Mouse (Mus musculus) MEL (cell line): ENCODE measurements around the gene Vgf. TPM values are rescaled to one million over a fixed set of nuclear protein-coding genes. Genes with fewer than 3 reads are reported as not detected.

Experiments
- DNase-seq: peaks from one replicate; pipeline ENCODE4 v3.0.0; 2011; ENCODE audit warnings: low read depth, low spot score
- H3K27ac ChIP-seq: 2 replicates; pipeline ENCODE4 v1.5.1; 2012; ENCODE audit warnings: low read depth, mild to moderate bottlenecking, control low read depth, low read length, moderate library complexity; ENCODE audit not compliant: control insufficient read depth
- H3K27me3 ChIP-seq, 2 experiments: fragments of 150-350 bp in 1 of 2; sonication (generic) in 1 of 2; 2 replicates each; pipeline ENCODE4 v1.6.1; 2012; ENCODE audit warnings: low read length in 2 of 2, mild to moderate bottlenecking in 2 of 2, improper control_type of control experiment in 1 of 2, moderate library complexity in 1 of 2; ENCODE audit not compliant: insufficient read depth in 2 of 2, control insufficient read depth in 1 of 2
- H3K36me3 ChIP-seq, 2 experiments: 2 replicates each; pipeline ENCODE4 v1.6.1; 2012 to 2014; ENCODE audit warnings: low read length in 2 of 2, improper control_type of control experiment in 1 of 2, inconsistent platforms in 1 of 2, mild to moderate bottlenecking in 1 of 2; ENCODE audit not compliant: insufficient read depth in 2 of 2, control insufficient read depth in 1 of 2
- H3K4me1 ChIP-seq, 2 experiments: fragments of 150-350 bp in 1 of 2; sonication (generic) in 1 of 2; 2 replicates each; pipeline ENCODE4 v1.6.1; 2012; ENCODE audit warnings: low read length in 2 of 2, improper control_type of control experiment in 1 of 2, mild to moderate bottlenecking in 1 of 2; ENCODE audit not compliant: insufficient read depth in 2 of 2, control insufficient read depth in 1 of 2
- H3K4me3 ChIP-seq, 2 experiments: fragments of 150-350 bp in 1 of 2; sonication (generic) in 1 of 2; 2 replicates each; pipeline ENCODE4 v1.5.1; 2012; ENCODE audit warnings: low read depth in 2 of 2, low read length in 2 of 2, mild to moderate bottlenecking in 2 of 2, moderate library complexity in 2 of 2, control low read depth in 1 of 2, improper control_type of control experiment in 1 of 2; ENCODE audit not compliant: control insufficient read depth in 1 of 2, insufficient read depth in 1 of 2
- H3K79me2 ChIP-seq: 2 replicates; pipeline ENCODE4 v1.6.1; 2012; ENCODE audit warnings: mild to moderate bottlenecking, low read length, moderate library complexity; ENCODE audit not compliant: control insufficient read depth, poor library complexity, insufficient read depth
- H3K9ac ChIP-seq: 2 replicates; pipeline ENCODE4 v1.6.1; 2012; ENCODE audit warnings: low read depth, mild to moderate bottlenecking, control low read depth, low read length, moderate library complexity; ENCODE audit not compliant: control insufficient read depth, poor library complexity, severe bottlenecking
- H3K9me3 ChIP-seq: fragments of 150-350 bp; sonication (generic); replicated peaks from 2 replicates; pipeline ENCODE4 v1.6.1; 2012; ENCODE audit warnings: mild to moderate bottlenecking, low read length, improper control_type of control experiment, moderate library complexity; ENCODE audit not compliant: insufficient read depth
- BHLHE40 ChIP-seq: IDR thresholded peaks from 2 replicates; pipeline ENCODE4 v1.6.1; 2012; ENCODE audit warnings: low read depth, mild to moderate bottlenecking, inconsistent platforms, low read length, improper control_type of control experiment, borderline replicate concordance
- CHD2 ChIP-seq: IDR thresholded peaks from 2 replicates; pipeline ENCODE4 v1.6.1; 2011; ENCODE audit warnings: low read length, improper control_type of control experiment
- ELF1 ChIP-seq: IDR thresholded peaks from 2 replicates; pipeline ENCODE4 v1.6.1; 2014; ENCODE audit warnings: low read depth, mild to moderate bottlenecking, inconsistent platforms, low read length, improper control_type of control experiment, moderate library complexity
- EP300 ChIP-seq, 2 experiments: IDR thresholded peaks; 2 replicates each; pipeline ENCODE4 v1.6.1; 2011; ENCODE audit warnings: improper control_type of control experiment in 2 of 2, low read length in 2 of 2, low read depth in 1 of 2, mild to moderate bottlenecking in 1 of 2
- ETS1 ChIP-seq: IDR thresholded peaks from 2 replicates; pipeline ENCODE4 v1.6.1; 2012; ENCODE audit warnings: low read depth, mild to moderate bottlenecking, inconsistent platforms, low read length, improper control_type of control experiment, moderate library complexity
- GABPA ChIP-seq: IDR thresholded peaks from 2 replicates; pipeline ENCODE4 v1.6.1; 2012; ENCODE audit warnings: low read depth, mild to moderate bottlenecking, inconsistent platforms, low read length, improper control_type of control experiment, moderate library complexity
- HCFC1 ChIP-seq: IDR thresholded peaks from 2 replicates; pipeline ENCODE4 v1.6.1; 2012; ENCODE audit warnings: low read depth, mild to moderate bottlenecking, inconsistent platforms, low read length, improper control_type of control experiment, moderate library complexity
- JUND ChIP-seq: IDR thresholded peaks from 2 replicates; pipeline ENCODE4 v1.6.1; 2011; ENCODE audit warnings: low read depth, mild to moderate bottlenecking, improper control_type of control experiment, low read length
- KAT2A ChIP-seq: conservative IDR thresholded peaks from 2 replicates; pipeline ENCODE4 v1.6.1; 2012; ENCODE audit warnings: low read depth, low read length, improper control_type of control experiment, inconsistent platforms
- MAFK ChIP-seq: IDR thresholded peaks from 2 replicates; pipeline ENCODE4 v1.6.1; 2011; ENCODE audit warnings: low read depth, mild to moderate bottlenecking, low read length, improper control_type of control experiment, borderline replicate concordance
- MAX ChIP-seq: IDR thresholded peaks from 2 replicates; pipeline ENCODE4 v1.6.1; 2011; ENCODE audit warnings: low read length, improper control_type of control experiment
- MAZ ChIP-seq: IDR thresholded peaks from 2 replicates; pipeline ENCODE4 v1.6.1; 2012; ENCODE audit warnings: low read depth, mild to moderate bottlenecking, inconsistent platforms, low read length, improper control_type of control experiment
- MEF2A ChIP-seq: IDR thresholded peaks from 2 replicates; pipeline ENCODE4 v1.6.1; 2014; ENCODE audit warnings: low read depth, mild to moderate bottlenecking, inconsistent platforms, low read length, improper control_type of control experiment; ENCODE audit not compliant: poor library complexity, insufficient replicate concordance, severe bottlenecking; ENCODE audit errors: extremely low read depth
- MXI1 ChIP-seq: IDR thresholded peaks from 2 replicates; pipeline ENCODE4 v1.6.1; 2011; ENCODE audit warnings: mild to moderate bottlenecking, low read depth, low read length, improper control_type of control experiment
- MYC ChIP-seq: IDR thresholded peaks from 2 replicates; pipeline ENCODE4 v1.6.1; 2011; ENCODE audit warnings: low read depth, mild to moderate bottlenecking, low read length, improper control_type of control experiment, moderate library complexity
- NELFE ChIP-seq: IDR thresholded peaks from 2 replicates; pipeline ENCODE4 v1.6.1; 2011; ENCODE audit warnings: low read depth, low read length, improper control_type of control experiment
- NRF1 ChIP-seq: IDR thresholded peaks from 2 replicates; pipeline ENCODE4 v1.6.1; 2014; ENCODE audit warnings: low read depth, mild to moderate bottlenecking, inconsistent platforms, low read length, improper control_type of control experiment, moderate library complexity; ENCODE audit not compliant: poor library complexity, insufficient read depth, severe bottlenecking
- POLR2A ChIP-seq, 2 experiments: IDR thresholded peaks; 2 replicates each; pipeline ENCODE4 v1.6.1; 2011 to 2012; ENCODE audit warnings: low read length in 2 of 2, mild to moderate bottlenecking in 2 of 2, control low read depth in 1 of 2, improper control_type of control experiment in 1 of 2, low read depth in 1 of 2, moderate library complexity in 1 of 2; ENCODE audit not compliant: control insufficient read depth in 1 of 2, insufficient read depth in 1 of 2, poor library complexity in 1 of 2
- RAD21 ChIP-seq: IDR thresholded peaks from 2 replicates; pipeline ENCODE4 v1.6.1; 2011; ENCODE audit warnings: mild to moderate bottlenecking, low read depth, low read length, improper control_type of control experiment
- RCOR1 ChIP-seq: IDR thresholded peaks from 2 replicates; pipeline ENCODE4 v1.6.1; 2012; ENCODE audit warnings: low read depth, mild to moderate bottlenecking, inconsistent platforms, low read length, improper control_type of control experiment
- SIN3A ChIP-seq: IDR thresholded peaks from 2 replicates; pipeline ENCODE4 v1.6.1; 2012; ENCODE audit warnings: low read length, improper control_type of control experiment, inconsistent platforms
- TAL1 ChIP-seq: IDR thresholded peaks from 2 replicates; pipeline ENCODE4 v1.6.1; 2012; ENCODE audit warnings: mild to moderate bottlenecking, inconsistent platforms, low read length, moderate library complexity, mixed read lengths
- TBP ChIP-seq: IDR thresholded peaks from 2 replicates; pipeline ENCODE4 v1.8.0; 2011; ENCODE audit warnings: low read depth, low read length, improper control_type of control experiment
- TCF12 ChIP-seq: IDR thresholded peaks from 2 replicates; pipeline ENCODE4 v1.6.1; 2014; ENCODE audit warnings: low read depth, mild to moderate bottlenecking, inconsistent platforms, low read length, improper control_type of control experiment, moderate library complexity
- UBTF ChIP-seq: IDR thresholded peaks from 2 replicates; pipeline ENCODE4 v1.6.1; 2012; ENCODE audit warnings: low read depth, mild to moderate bottlenecking, inconsistent platforms, low read length, improper control_type of control experiment, moderate library complexity, borderline replicate concordance; ENCODE audit not compliant: insufficient read depth
- USF1 ChIP-seq: IDR thresholded peaks from 2 replicates; pipeline ENCODE4 v1.6.1; 2014; ENCODE audit warnings: low read depth, mild to moderate bottlenecking, inconsistent platforms, low read length, improper control_type of control experiment, moderate library complexity
- USF2 ChIP-seq, 2 experiments: IDR thresholded peaks; 2 replicates each; pipeline ENCODE4 v1.6.1; 2011 to 2012; ENCODE audit warnings: improper control_type of control experiment in 2 of 2, low read length in 2 of 2, borderline replicate concordance in 1 of 2, inconsistent platforms in 1 of 2, low read depth in 1 of 2, mild to moderate bottlenecking in 1 of 2; ENCODE audit not compliant: insufficient read depth in 1 of 2
- ZC3H11A ChIP-seq: IDR thresholded peaks from 2 replicates; pipeline ENCODE4 v1.6.1; 2012; ENCODE audit warnings: low read depth, mild to moderate bottlenecking, inconsistent platforms, low read length, improper control_type of control experiment
- ZNF384 ChIP-seq: IDR thresholded peaks from 2 replicates; pipeline ENCODE4 v1.6.1; 2012; ENCODE audit warnings: low read depth, mild to moderate bottlenecking, inconsistent platforms, low read length, improper control_type of control experiment
- polyA plus RNA-seq, 2 experiments: library from polyadenylated mRNA; stranded (reverse) in 1 of 2; unstranded in 1 of 2; fragments of >175 nt in 1 of 2; fragments of >200 nt in 1 of 2; gene quantifications; 2 replicates each; pipeline versions ENCODE4 v1.2.1 to v1.2.4; 2012; ENCODE audit warnings: low replicate concordance in 2 of 2, low read depth in 1 of 2; ENCODE audit not compliant: insufficient read length in 2 of 2, insufficient read depth in 1 of 2, missing spikeins in 1 of 2
- total RNA-seq: library from RNA; depleted of rRNA; stranded (reverse); fragments of 300-350 nt; gene quantifications from 2 replicates; pipeline ENCODE4 v1.2.3, GENCODE M21; 2012

Gene Vgf
- total and polyA plus RNA-seq, 3 experiments = 0.42 to 1.4 TPM; not detected in 1

DNA sequence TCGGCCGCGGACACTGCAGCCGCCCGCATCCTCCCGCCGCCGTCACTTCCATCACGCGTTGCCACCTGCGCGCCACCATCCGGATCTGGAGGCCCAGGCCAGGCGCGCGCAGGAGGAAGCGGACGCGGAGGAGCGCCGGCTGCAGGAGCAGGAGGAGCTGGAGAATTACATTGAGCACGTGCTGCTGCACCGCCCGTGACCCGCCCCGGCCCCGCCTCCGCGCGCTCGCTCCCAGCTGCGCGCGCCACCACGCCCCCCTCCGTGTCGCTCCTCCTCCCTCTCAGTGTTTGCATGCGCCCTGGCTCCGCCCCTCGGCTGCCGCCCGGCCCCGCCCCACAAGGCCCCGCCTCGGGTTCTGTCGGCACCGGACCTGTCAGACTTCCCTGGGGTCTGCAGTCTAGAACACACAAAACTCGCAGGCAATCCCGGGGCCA is 6.5 kb downstream of the Vgf start:
- Histone ChIP-seq H3K9me3 (no peaks in the 10 kb centered on the region), H3K36me3 (peaks cover 0 to 2% of the 10 kb centered on the region in 2 experiments; a peak in 3 of 4 replicates), H3K4me1 (peaks cover 3 to 5% of the 10 kb centered on the region in 2 experiments; a peak in 2 of 4 replicates), H3K79me2 (no peaks in the 10 kb centered on the region; the same call in 1 of the 2 replicates), H3K27me3 (no peaks in the 10 kb centered on the region), H3K4me3 (peak overlapping the region; percentile 75 to 76), H3K27ac (peak overlapping the region; percentile 65), H3K9ac (peak overlapping the region; percentile 76)
- peak; percentile 96 for DNase-seq
- TF ChIP-seq POLR2A (IDR thresholded peaks at IDR 0.05; ENCODE audit: control insufficient read depth in 1 of 2, insufficient read depth in 1 of 2, low read depth in 1 of 2, low read length in 2 of 2, poor library complexity in 1 of 2) (peak in 1 of 2 experiments; percentile 43; a peak in 1 of 4 replicates), USF2 (IDR thresholded peaks at IDR 0.05; ENCODE audit: borderline replicate concordance in 1 of 2, insufficient read depth in 1 of 2, low read depth in 1 of 2, low read length in 2 of 2) (0 out of 4 replicates have a peak, but pooled peaks of 1 of the 2 experiments have one; percentile 48), MAFK (no peak), MAZ (0 out of 2 replicates have a peak, but pooled peaks have one; percentile 25), USF1 (peak; percentile 89), GABPA (no peak), RCOR1 (no peak), TAL1 (no peak), ELF1 (no peak), ZNF384 (no peak), ETS1 (peak; percentile 62; the same call in 1 of the 2 replicates), JUND (no peak), MYC (peak; percentile 74; the same call in 1 of the 2 replicates), MXI1 (peak; percentile 98), EP300 (IDR thresholded peaks at IDR 0.05; ENCODE audit: low read depth in 1 of 2, low read length in 2 of 2) (0 out of 4 replicates have a peak, but pooled peaks of 1 of the 2 experiments have one; percentile 21), UBTF (peak; percentile 68; the same call in 1 of the 2 replicates), RAD21 (no peak), TBP (no peak), SIN3A (peak; percentile 93), KAT2A (no peak), MAX (peak; percentile 96), HCFC1 (peak; percentile 24; the same call in 1 of the 2 replicates), NELFE (peak; percentile 34; the same call in 1 of the 2 replicates), CHD2 (no peak), TCF12 (0 out of 2 replicates have a peak, but pooled peaks have one; percentile 31), BHLHE40 (peak; percentile 98), MEF2A (no peak), NRF1 (peak; percentile 63), ZC3H11A (no peak)
